Mouse (Mus musculus) gastrocnemius, adult 18-20 months (tissue): ENCODE results near the gene 1700030J22Rik. TPM values are rescaled to one million over a fixed set of nuclear protein-coding genes. Genes with fewer than 3 reads are reported as not detected.

Experiments used
- total RNA-seq, 2 experiments: library from RNA; stranded (reverse); gene quantifications; 2 replicates each; pipeline ENCODE4 v1.2.3; 2021

The 1700030J22Rik gene
- total RNA-seq, 2 experiments from 2014 or later: 0.11 TPM; not detected in 1

Other genes starting within 250 kb of the 1700030J22Rik start
- 1 to 10 TPM; 2.9 to 3.7 TPM for gene Cdyl2, start 246.0 kb downstream of the 1700030J22Rik start, total RNA-seq
- gene Cmc2, start 57.5 kb downstream of the 1700030J22Rik start, total RNA-seq: 10 to 100 TPM; 25.8 to 28.3 TPM
- under 1 TPM; 0.55 to 0.57 TPM for gene Cenpn, start 57.2 kb downstream of the 1700030J22Rik start, total RNA-seq
- gene Atmin, start 35.6 kb downstream of the 1700030J22Rik start, total RNA-seq: 10 to 100 TPM; 24.6 to 29.6 TPM
- 10 to 100 TPM; 45.1 to 47.3 TPM for gene Gcsh, start 14.6 kb upstream of the 1700030J22Rik start, total RNA-seq
- gene Pkd1l2, start 103.5 kb upstream of the 1700030J22Rik start, total RNA-seq: under 1 TPM; 0.16 to 0.24 TPM
- gene Bco1, start 116.9 kb upstream of the 1700030J22Rik start, total RNA-seq: under 1 TPM in 1 of 2 experiments, not detected in 1; 0.12 TPM
- 1 to 10 TPM; 4.7 to 5.2 TPM for gene Gan, start 179.2 kb upstream of the 1700030J22Rik start, total RNA-seq